Mouse (Mus musculus) A20 (cell line): ENCODE measurements around the gene Arl15.

Source experiments
- DNase-seq: peaks from one replicate; pipeline ENCODE4 v3.0.0-alpha.2; 2011; ENCODE audit warnings: low read depth, low spot score

The Arl15 gene

GRCm38 (mm10) chr13:114053261-114053660 is 259.0 kb downstream of the Arl15 start:
- DNase-seq: no peak

- no peak for DNase-seq
Observed at GRCm38 (mm10) chr13:114055686-114056085, 261.4 kb downstream of the Arl15 start.

DNA sequence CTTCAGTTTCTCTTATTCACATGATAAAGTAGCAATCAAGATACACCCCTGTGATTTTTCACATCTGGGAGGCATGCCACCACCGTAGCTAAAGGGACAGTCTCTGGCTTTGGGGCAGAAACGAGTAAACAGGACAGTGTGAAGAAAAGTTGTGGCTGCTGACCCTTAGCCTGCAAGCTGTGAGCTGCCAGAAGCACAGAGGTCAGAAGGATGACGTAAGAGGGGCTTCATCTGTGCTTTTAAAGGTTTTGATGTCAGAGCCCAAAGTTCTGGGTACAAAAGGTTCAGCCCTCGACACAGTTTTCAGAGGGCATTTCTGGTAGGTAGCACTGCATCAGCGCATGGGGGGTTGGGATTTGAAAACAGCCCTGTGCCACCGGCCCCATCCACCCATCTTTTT is 266.0 kb downstream of the Arl15 start:
- no peak for DNase-seq

GRCm38 (mm10) chr13:114061234-114061633 is 266.9 kb downstream of the Arl15 start:
- DNase-seq: no peak

- no peak for DNase-seq
Observed at GRCm38 (mm10) chr13:114064069-114064468, 269.8 kb downstream of the Arl15 start.

DNA sequence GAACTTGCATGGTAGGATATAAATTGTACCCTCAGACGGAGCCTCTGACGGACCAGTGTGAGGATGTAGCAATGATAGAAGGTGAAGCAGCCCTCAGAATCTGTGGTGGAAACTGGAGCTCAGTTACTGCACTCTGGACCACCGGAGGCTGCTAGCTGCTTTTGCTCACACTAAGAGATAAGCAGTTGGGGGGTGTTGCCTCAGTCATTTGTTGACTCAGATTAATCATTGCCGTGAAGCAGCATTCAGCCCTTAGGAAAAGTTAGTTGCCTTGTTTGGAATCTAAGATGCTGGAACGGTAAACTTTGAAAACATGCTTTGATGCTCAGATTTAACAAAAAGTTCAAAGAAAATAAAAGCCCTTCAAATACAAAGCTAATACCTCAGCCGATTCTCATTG is 270.7 kb downstream of the Arl15 start:
- no peak for DNase-seq

- DNase-seq: no peak
Observed at GRCm38 (mm10) chr13:114068421-114068820, 274.1 kb downstream of the Arl15 start.

DNA sequence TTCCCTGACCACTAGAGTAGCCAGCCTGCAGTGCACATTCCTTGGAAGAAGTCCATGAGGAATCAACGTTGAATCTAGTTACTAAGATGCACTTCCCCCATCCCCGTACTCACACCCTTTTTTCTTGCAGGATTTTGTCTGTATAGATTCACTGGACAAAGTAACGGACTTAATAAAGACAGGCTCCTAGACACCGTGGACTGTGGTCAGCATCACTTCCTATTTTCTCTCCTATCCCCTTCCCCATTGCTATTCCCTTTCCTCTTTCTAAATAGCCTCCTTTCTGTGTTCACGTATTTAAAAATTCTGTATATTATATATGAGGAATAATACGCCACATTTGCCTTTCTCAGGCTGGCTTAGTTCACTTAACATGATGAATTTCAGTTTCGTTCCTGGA is 277.1 kb downstream of the Arl15 start:
- DNase-seq: no peak

- no peak for DNase-seq
Observed at GRCm38 (mm10) chr13:114074471-114074870, 280.2 kb downstream of the Arl15 start.

DNA sequence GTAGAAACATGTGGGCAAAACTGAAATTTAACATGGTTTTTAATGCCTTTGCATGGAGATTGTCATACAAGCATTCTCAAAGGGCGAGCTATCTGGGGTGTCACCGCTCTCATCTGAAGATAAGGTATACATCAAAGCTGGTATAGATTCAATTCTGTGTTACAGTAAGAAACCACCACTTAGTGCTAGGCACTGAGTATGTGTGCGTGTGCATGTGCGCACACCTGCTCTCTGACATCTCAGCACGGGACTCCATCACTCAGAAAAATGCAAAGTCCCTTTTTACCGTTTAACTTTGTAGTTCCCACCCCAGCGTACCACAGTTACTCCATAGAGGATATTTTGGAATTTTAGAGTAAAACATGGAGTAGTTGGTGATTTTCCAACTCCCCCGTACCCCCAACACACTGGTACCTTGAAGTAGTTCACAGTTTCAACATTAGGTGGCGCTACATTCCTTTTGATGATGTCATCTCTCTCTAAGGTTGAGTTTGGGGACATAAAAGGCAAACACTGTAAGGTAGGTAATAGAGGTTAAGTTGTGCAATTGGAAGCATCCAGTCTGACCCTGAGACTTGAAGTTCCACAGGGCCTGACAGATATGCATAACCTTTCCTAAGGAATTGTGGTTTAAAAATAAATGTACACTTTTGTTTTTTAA is 281.5 kb downstream of the Arl15 start:
- peak; percentile 56 for DNase-seq

DNA sequence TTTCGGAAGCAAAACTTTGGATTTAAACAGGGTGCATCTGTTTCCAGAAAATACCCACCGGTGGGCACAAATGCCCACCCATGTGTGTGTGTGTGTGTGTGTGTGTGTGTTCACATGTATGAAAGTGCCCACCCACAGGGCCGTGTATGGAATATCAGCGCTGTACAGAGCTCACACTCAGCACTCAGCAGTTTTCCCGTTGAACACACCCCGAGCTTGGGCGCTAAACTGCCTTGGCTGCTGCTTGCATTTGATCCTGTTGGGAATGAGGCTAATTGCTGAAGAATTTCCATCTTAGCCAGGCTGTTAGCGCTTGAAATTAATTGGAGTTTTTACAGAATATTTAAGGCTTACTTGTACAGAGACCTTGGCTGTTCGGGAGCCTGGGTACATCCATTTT is 282.9 kb downstream of the Arl15 start:
- DNase-seq: no peak

DNA sequence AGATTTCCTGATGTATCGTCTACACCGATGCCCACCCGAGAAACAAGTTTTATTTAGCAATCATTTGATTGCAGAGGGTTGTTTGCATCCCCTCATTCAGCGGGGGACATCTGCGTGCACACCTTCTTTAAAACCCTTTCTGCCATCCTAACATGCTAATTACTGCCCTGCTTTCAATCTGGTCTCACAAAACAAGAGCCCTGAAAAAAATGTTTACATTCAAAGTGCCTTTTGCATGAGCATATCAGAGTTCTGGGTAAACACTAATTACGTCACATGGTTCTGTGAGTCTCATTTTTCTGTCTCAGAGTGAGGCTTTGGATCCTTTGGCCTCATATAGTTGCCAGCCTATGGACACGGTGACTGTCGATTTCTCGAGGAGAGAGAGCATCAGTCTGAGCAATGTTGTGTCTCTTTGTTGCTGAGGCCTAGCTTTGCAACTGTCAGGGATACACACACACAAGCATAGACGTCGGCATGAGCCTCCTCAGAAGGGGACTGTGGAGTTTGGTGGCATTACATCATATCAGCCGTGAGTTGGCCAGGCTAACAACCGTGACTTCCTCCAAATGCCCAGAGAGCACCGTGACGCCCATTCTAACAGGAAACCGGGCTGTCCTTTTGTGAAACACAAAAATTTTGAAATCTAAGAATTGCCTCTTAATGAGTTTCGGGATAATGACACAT is 283.4 kb downstream of the Arl15 start:
- no peak for DNase-seq

DNA sequence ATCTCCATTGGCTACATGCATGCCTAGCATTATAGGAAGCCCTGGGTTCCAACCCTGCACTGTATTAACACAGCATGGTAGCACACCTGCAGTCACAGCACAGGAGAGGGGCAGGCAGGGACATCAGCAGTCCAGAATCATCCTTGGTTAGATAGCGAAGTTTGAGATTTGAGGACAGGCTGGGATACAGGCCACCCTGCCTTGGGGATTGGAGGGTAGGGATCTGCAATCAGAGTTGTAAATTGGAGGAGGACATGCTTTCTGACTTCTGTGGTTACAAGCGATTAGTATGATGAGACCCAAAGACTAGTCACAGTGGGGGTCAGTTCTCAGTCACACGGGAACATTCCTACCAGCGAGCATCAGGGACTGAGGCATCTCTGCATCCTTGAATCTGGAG is 284.5 kb downstream of the Arl15 start:
- DNase-seq: no peak

GRCm38 (mm10) chr13:114079751-114080150 is 285.4 kb downstream of the Arl15 start:
- DNase-seq: no peak

DNA sequence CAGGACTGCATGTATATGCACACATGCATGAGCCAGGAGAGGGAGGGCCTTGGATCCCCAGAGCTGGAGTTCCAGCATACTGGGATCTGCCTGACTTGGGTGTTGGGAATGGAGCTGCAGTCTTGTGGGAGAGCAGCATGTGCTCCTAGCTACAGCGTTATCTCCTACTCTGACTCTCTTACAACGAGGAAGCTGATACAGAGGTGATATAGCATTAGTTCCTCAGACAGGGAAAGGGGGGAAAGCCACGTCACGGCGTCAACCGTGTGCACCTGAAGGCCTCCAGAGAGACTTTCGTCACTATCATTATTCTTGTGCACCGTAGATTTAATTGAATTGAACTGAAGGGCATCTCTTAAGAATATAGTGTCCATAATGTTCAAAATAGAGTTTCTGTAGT is 286.2 kb downstream of the Arl15 start:
- no peak for DNase-seq

GRCm38 (mm10) chr13:114083570-114084138 is 289.3 kb downstream of the Arl15 start:
- no peak for DNase-seq

GRCm38 (mm10) chr13:114085442-114085841 is 291.1 kb downstream of the Arl15 start:
- DNase-seq: no peak

DNA sequence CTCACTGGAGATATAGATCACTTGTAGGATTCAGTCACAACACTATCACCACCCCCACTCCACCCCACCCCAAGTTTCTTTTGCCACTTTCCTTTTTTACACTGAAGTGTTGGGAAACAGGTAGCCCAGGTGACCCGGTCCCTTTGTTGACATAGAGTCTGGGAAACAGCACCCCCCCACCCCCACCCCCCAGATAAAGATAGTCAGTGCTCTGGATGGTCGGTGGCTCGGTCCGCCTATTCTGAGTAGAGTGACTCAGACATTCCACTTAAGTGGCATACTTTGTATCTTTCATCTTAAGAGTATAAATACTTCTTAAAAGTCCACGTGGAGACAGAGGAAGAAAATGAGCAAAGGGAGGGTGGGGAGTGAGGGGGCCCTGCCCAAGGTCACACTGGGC is 292.0 kb downstream of the Arl15 start:
- no peak for DNase-seq

DNA sequence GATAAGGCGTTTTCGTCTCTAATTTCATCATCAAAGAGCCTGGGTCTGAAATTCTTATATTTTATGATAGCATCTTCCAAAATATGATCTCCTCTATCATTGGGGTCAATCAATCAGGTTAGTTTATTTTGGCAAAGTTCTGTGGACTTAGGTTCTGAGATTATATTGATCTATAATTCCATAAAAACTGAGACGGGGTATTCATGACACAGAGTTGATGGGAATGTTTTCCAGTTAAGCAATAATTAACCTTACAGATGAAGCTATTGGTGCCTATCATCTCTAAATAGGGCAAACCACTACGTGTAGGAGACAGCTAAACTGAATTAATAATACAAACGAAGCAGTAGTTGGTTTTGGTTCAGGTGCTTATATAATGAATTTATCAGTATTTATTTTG is 292.5 kb downstream of the Arl15 start:
- no peak for DNase-seq

GRCm38 (mm10) chr13:114087696-114088465 is 293.6 kb downstream of the Arl15 start:
- no peak for DNase-seq

GRCm38 (mm10) chr13:114090786-114091185 is 296.5 kb downstream of the Arl15 start:
- DNase-seq: no peak

GRCm38 (mm10) chr13:114091231-114091630 is 296.9 kb downstream of the Arl15 start:
- no peak for DNase-seq
